10 mouse cellular contexts compared by ENCODE assay signal in the genomic region with DNA sequence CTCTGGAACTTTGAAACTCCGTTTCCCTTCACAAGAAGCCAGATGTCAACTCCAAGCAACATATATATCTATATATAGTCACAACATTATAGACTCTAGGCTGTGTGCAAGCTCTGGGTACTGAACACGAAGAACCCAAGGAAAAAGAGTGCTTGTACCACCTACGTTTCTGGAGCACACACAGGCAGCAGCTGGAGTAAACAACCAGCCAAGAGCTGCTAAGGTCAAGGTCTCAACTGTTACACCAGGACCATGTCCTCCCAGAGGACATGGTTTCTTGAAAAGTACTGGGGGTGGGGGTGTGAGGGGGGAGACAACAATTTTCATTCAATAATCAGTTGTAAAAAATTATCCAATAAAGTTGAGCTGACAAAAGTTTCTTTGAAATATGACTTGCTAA. TPM values are rescaled to one million over a fixed set of nuclear protein-coding genes. Genes with fewer than 3 reads are reported as not detected.
A peak's percentile ranks its signal among the peaks of the same experiment; 100 is the strongest.
DNase-seq lines count a peak whose midpoint lies in the region; ATAC-seq and TF ChIP-seq lines count a peak whose summit lies in the region.
"Had no signal": no experiment of that assay in that cellular context is flagged by ENCODE, and none has a peak within 500 bp of the region (broad histone marks: within the 10 kb centered on the region; RNA-seq: fewer than 3 reads in every experiment).

No protein-coding gene starts in this region.

- dilution Hi-C loops in CH12.LX (cut with MboI; ENCODE audit: extremely low pct_ligation_motif_present, extremely low pct_unique_long_range_greater_than_20kb, low sequenced_read_pairs) = no loop called here

- no peaks in the 10 kb centered on the region for H3K27me3 ChIP-seq in heart, embryonic 12.5 days (replicated peaks)
- peaks cover 6% of the 10 kb centered on the region for H3K27me3 ChIP-seq in CH12.LX (replicated peaks)
- H3K27me3 ChIP-seq in forebrain, embryonic 14.5 days (replicated peaks; ENCODE audit: control insufficient read depth, insufficient read depth, low read length) = no peaks in the 10 kb centered on the region
- peaks cover 26% of the 10 kb centered on the region for H3K27me3 ChIP-seq in liver, embryonic 11.5 days (replicated peaks; ENCODE audit: control insufficient read depth, insufficient read depth, low read length)

- TF ChIP-seq CTCF in CH12.LX (conservative IDR thresholded peaks at IDR 0.05 in 1 of 2, IDR thresholded peaks at IDR 0.05 in 1 of 2; ENCODE audit: low read depth in 2 of 2, low read length in 2 of 2) = no peak

- no peak overlapping the region for H3K27ac ChIP-seq in heart, embryonic 12.5 days (ENCODE audit: poor library complexity, severe bottlenecking)
- no peak overlapping the region for H3K27ac ChIP-seq in CH12.LX (ENCODE audit: insufficient read depth, low read depth)
- no peak overlapping the region for H3K27ac ChIP-seq in forebrain, embryonic 14.5 days (ENCODE audit: low read depth, low read length)
- H3K27ac ChIP-seq in liver, embryonic 11.5 days (ENCODE audit: low read depth, low read length) = no peak overlapping the region

- H3K9me3 ChIP-seq in heart, embryonic 12.5 days (replicated peaks) = peaks cover 3% of the 10 kb centered on the region; the same call in 1 of the 2 replicates
- peaks cover 3% of the 10 kb centered on the region for H3K9me3 ChIP-seq in CH12.LX (replicated peaks; ENCODE audit: low read length)
- H3K9me3 ChIP-seq in forebrain, embryonic 14.5 days (replicated peaks; ENCODE audit: control insufficient read depth, low read length) = no peaks in the 10 kb centered on the region
- no peaks in the 10 kb centered on the region for H3K9me3 ChIP-seq in liver, embryonic 11.5 days (ENCODE audit: control insufficient read depth, low read length)

- WGBS in heart, embryonic 12.5 days = 57% methylated on average over 3 of the region's 3 CpGs
- 63% methylated on average over 3 of the region's 3 CpGs for WGBS in forebrain, embryonic 14.5 days
- 51% methylated on average over 3 of the region's 3 CpGs for WGBS in liver, embryonic 11.5 days

- H3K4me2 ChIP-seq in heart, embryonic 12.5 days = no peak overlapping the region
- H3K4me2 ChIP-seq in CH12.LX (ENCODE audit: insufficient read depth, low read depth, poor library complexity, severe bottlenecking) = peak overlapping the region; percentile 27; the same call in 1 of the 2 replicates
- peak overlapping the region; percentile 3; the same call in 1 of the 2 replicates for H3K4me2 ChIP-seq in forebrain, embryonic 14.5 days (ENCODE audit: low read length)
- peak overlapping the region; percentile 28; the same call in 1 of the 2 replicates for H3K4me2 ChIP-seq in liver, embryonic 11.5 days

- no peak overlapping the region for H3K9ac ChIP-seq in heart, embryonic 12.5 days
- no peak overlapping the region for H3K9ac ChIP-seq in CH12.LX (ENCODE audit: insufficient read depth, low read depth)
- H3K9ac ChIP-seq in forebrain, embryonic 14.5 days (ENCODE audit: low read length) = no peak overlapping the region
- no peak overlapping the region for H3K9ac ChIP-seq in liver, embryonic 11.5 days (ENCODE audit: low read depth, low read length)

- in situ Hi-C loops in CH12.LX (cut with MboI; ENCODE audit: low pct_ligation_motif_present, low pct_unique_long_range_greater_than_20kb, low sequenced_read_pairs) = no loop called here

- H3K4me3 ChIP-seq in heart, embryonic 12.5 days = no peak overlapping the region
- no peak overlapping the region for H3K4me3 ChIP-seq in CH12.LX (replicated peaks in 1 of 3; ENCODE audit: low read depth in 2 of 3, low read length in 2 of 3, poor library complexity in 1 of 3)
- H3K4me3 ChIP-seq in forebrain, embryonic 14.5 days (ENCODE audit: low read depth, low read length) = no peak overlapping the region
- no peak overlapping the region for H3K4me3 ChIP-seq in liver, embryonic 11.5 days (ENCODE audit: low read depth, low read length)

- peak; percentile 90 for DNase-seq in heart, adult 11 months
- DNase-seq in CH12.LX (ENCODE audit: extremely low read depth) = no peak
- no peak for DNase-seq in forebrain, embryonic 14.5 days (ENCODE audit: low spot score)
- DNase-seq in liver, embryonic 11.5 days (ENCODE audit: low spot score) = no peak
- DNase-seq in urinary bladder, postnatal 10 days (ENCODE audit: low spot score) = no peak
- no peak for DNase-seq in B cell, adult 2 months
- DNase-seq: cerebellum, postnatal 25 days; thymus, postnatal 25 days had no signal

- no peak for ATAC-seq in heart, embryonic 12.5 days (ENCODE audit: insufficient number of reproducible peaks, low FRiP score)
- ATAC-seq in forebrain, embryonic 14.5 days = no peak
- ATAC-seq in liver, embryonic 11.5 days (replicated peaks; ENCODE audit: low FRiP score) = no peak
- no peak for ATAC-seq in granulocyte monocyte progenitor cell, adult 5-6 weeks (replicated peaks; ENCODE audit: poor library complexity, severe bottlenecking)

- no peak for TF ChIP-seq RAD21 in CH12.LX (IDR thresholded peaks at IDR 0.05; ENCODE audit: low read depth, low read length)

- H3K4me1 ChIP-seq in heart, embryonic 12.5 days (replicated peaks) = peaks cover 11% of the 10 kb centered on the region
- peaks cover 0 to 31% of the 10 kb centered on the region in 2 experiments; a peak in 2 of 4 replicates for H3K4me1 ChIP-seq in CH12.LX (ENCODE audit: control insufficient read depth in 1 of 2, insufficient read depth in 2 of 2)
- H3K4me1 ChIP-seq in forebrain, embryonic 14.5 days (ENCODE audit: control insufficient read depth, insufficient read depth, low read length) = peaks cover 19% of the 10 kb centered on the region; the same call in 1 of the 2 replicates
- no peaks in the 10 kb centered on the region; the same call in 1 of the 2 replicates for H3K4me1 ChIP-seq in liver, embryonic 11.5 days (replicated peaks; ENCODE audit: control insufficient read depth, insufficient read depth, low read length)

- H3K36me3 ChIP-seq in heart, embryonic 12.5 days = no peaks in the 10 kb centered on the region
- peaks cover 2 to 5% of the 10 kb centered on the region in 2 experiments for H3K36me3 ChIP-seq in CH12.LX (replicated peaks in 1 of 2; ENCODE audit: control insufficient read depth in 1 of 2, insufficient read depth in 1 of 2, low read length in 1 of 2)
- no peaks in the 10 kb centered on the region for H3K36me3 ChIP-seq in forebrain, embryonic 14.5 days (ENCODE audit: control insufficient read depth, insufficient read depth, low read length)
- no peaks in the 10 kb centered on the region for H3K36me3 ChIP-seq in liver, embryonic 11.5 days (ENCODE audit: control insufficient read depth, insufficient read depth, low read length)

- H3K79me2 ChIP-seq in CH12.LX (replicated peaks; ENCODE audit: control insufficient read depth, extremely low read depth, insufficient read depth, poor library complexity, severe bottlenecking) = peaks cover 11% of the 10 kb centered on the region

- TF ChIP-seq POLR2A in CH12.LX (IDR thresholded peaks at IDR 0.05; ENCODE audit: low read depth, low read length) = no peak

- TF ChIP-seq EP300 in CH12.LX (IDR thresholded peaks at IDR 0.05; ENCODE audit: low read length) = no peak

TF ChIP-seq in CH12.LX, 34 proteins besides CTCF, POLR2A, EP300 and RAD21:
- TF ChIP-seq JUND (conservative IDR thresholded peaks at IDR 0.05; ENCODE audit: low read depth, low read length) (no peak), MAFK (IDR thresholded peaks at IDR 0.05; ENCODE audit: insufficient replicate concordance, low read length) (no peak), HCFC1 (IDR thresholded peaks at IDR 0.05; ENCODE audit: low read depth, low read length) (no peak), UBTF (IDR thresholded peaks at IDR 0.05; ENCODE audit: low read depth, low read length) (no peak)

RNA-seq across cellular contexts. Expression of gene Klf12, which starts 2.7 kb away (rescaled TPM):
- polyA plus RNA-seq in heart, embryonic 12.5 days (2016; fragmentation: Nextera tagmentation; extraction: Ambion mirVana) = 4.5 and 5.3 TPM in 2 replicates
- total RNA-seq in CH12.LX (2012; rRNA removed) = 5.6 and 8.6 TPM in 2 replicates
- total RNA-seq in CH12.LX (2014; rRNA removed) = 3.3 TPM in 2 replicates
- polyA plus RNA-seq in CH12.LX (2012; ENCODE audit: insufficient read length, low read depth) = 7.6 and 9.7 TPM in 2 replicates
- polyA plus RNA-seq in forebrain, embryonic 14.5 days (2014; fragmentation: Nextera tagmentation; extraction: Ambion mirVana) = 16.3 and 25.0 TPM in 2 replicates
- polyA plus RNA-seq in liver, embryonic 11.5 days (2014; fragmentation: Nextera tagmentation; extraction: Ambion mirVana) = 11.6 and 11.8 TPM in 2 replicates
- 0.15 TPM in 1 of 2 replicates, not detected in the other for total RNA-seq in granulocyte monocyte progenitor cell, adult 5-6 weeks (2014; fragmentation: Nextera tagmentation)
- 0.82 TPM in 1 of 2 replicates, not detected in the other for total RNA-seq in granulocyte monocyte progenitor cell, adult 5-6 weeks (2017)
